In the genomic region with DNA sequence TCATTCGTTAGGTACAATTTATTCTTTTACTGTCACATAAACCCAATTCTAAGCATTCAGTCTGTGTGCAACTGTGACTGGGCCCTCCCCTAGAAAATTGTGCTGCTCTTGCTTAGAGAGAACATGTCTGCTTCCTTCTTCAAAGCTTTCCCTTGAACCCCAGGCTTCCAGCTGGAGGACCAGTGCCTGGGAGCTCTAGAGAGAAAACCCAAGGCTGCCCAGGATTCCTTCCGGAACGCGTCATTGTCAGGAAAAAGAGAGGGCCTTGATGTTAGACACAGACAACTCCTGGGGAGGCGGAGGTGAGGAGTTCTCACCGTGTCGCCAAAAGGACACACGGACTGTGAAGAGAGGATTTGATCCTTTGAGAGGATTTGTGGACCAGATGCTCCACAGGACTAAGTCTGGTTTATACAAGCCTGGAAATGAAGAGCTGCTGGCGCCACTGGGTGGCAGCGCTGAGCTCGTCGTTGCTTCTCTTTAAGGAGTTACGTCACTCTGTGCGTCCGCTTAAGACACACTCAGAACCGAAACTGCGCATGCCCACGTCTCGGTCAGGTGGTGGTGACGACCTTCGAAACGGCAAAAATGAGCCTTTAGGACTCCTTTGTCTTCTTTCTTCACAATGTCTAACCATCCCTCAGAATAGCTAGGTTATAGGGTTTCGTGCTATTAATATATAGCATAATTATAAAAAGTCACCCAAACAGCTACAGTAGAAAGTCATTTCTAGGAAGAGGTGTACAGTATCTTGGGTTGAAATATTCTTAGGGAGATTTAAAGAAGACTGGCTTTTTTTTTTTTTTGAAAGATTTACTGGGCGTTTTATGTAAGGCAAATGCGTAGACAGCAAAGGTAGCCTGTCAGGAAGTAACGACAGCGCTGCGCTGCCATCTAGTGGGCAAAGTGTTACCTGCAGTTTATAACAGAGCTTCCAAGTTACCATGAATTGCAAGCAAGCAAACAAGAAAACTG, we compare ENCODE assay signal across 8 mouse cellular contexts. TPM values are rescaled to one million over a fixed set of nuclear protein-coding genes. Genes with fewer than 3 reads are reported as not detected.
DNase-seq lines count a peak whose midpoint lies in the region; ATAC-seq and TF ChIP-seq lines count a peak whose summit lies in the region.

No protein-coding gene starts in this region.

- ATAC-seq in embryonic facial prominence, embryonic 14.5 days (ENCODE audit: low read depth), result peak; percentile 94
- ATAC-seq in limb, embryonic 13.5 days (ENCODE audit: low FRiP score, low read depth), result peak; percentile 88
- ATAC-seq in midbrain, embryonic 16.5 days, result peak; percentile 94

- intact Hi-C loops in heart, adult 2 months (cut with DNase I), result loop anchor here (5.0 kb wide), 1 partner anchor 745 kb away; no protein-coding TSS in a partner anchor

- WGBS in embryonic facial prominence, embryonic 14.5 days, result 8% methylated on average over 28 of the region's 28 CpGs
- 6% methylated on average over 28 of the region's 28 CpGs for WGBS in heart, adult 2 months
- 6% methylated on average over 28 of the region's 28 CpGs for WGBS in limb, embryonic 13.5 days
- 7% methylated on average over 28 of the region's 28 CpGs for WGBS in midbrain, embryonic 16.5 days

- H3K36me3 ChIP-seq in embryonic facial prominence, embryonic 14.5 days (ENCODE audit: control insufficient read depth, insufficient read depth, low read length), result no peaks in the 10 kb centered on the region
- no peaks in the 10 kb centered on the region for H3K36me3 ChIP-seq in heart, adult 2 months (ENCODE audit: control insufficient read depth, insufficient read depth, low read length)
- H3K36me3 ChIP-seq in limb, embryonic 13.5 days, result no peaks in the 10 kb centered on the region
- H3K36me3 ChIP-seq in midbrain, embryonic 16.5 days (ENCODE audit: control insufficient read depth, insufficient read depth, low read length), result no peaks in the 10 kb centered on the region

- H3K4me2 ChIP-seq in embryonic facial prominence, embryonic 14.5 days (ENCODE audit: low read depth, low read length), result peak overlapping the region; percentile 61
- H3K4me2 ChIP-seq in limb, embryonic 13.5 days (replicated peaks), result peak overlapping the region; percentile 50
- peak overlapping the region; percentile 40 for H3K4me2 ChIP-seq in midbrain, embryonic 16.5 days (ENCODE audit: low read length)

- peak; percentile 69 for TF ChIP-seq CTCF in heart, adult 2 months (IDR thresholded peaks at IDR 0.05)

- H3K4me1 ChIP-seq in embryonic facial prominence, embryonic 14.5 days (ENCODE audit: control insufficient read depth, insufficient read depth, low read length), result peaks cover 16% of the 10 kb centered on the region
- peaks cover 4% of the 10 kb centered on the region for H3K4me1 ChIP-seq in heart, adult 2 months (ENCODE audit: control insufficient read depth, insufficient read depth, low read length)
- H3K4me1 ChIP-seq in limb, embryonic 13.5 days, result peaks cover 28% of the 10 kb centered on the region
- peaks cover 10% of the 10 kb centered on the region for H3K4me1 ChIP-seq in midbrain, embryonic 16.5 days (ENCODE audit: control insufficient read depth, insufficient read depth, low read length)

- H3K79me2 ChIP-seq in heart, adult 2 months (replicated peaks; ENCODE audit: control insufficient read depth, insufficient read depth, low read length), result no peaks in the 10 kb centered on the region

- peak overlapping the region; percentile 61 for H3K9ac ChIP-seq in embryonic facial prominence, embryonic 14.5 days (ENCODE audit: low read depth, low read length)
- H3K9ac ChIP-seq in heart, adult 2 months (ENCODE audit: low read depth, low read length), result peak overlapping the region; percentile 55
- peak overlapping the region; percentile 46; the same call in 1 of the 2 replicates for H3K9ac ChIP-seq in limb, embryonic 13.5 days
- H3K9ac ChIP-seq in midbrain, embryonic 16.5 days (ENCODE audit: low read depth, low read length), result peak overlapping the region; percentile 55

- no peaks in the 10 kb centered on the region for H3K9me3 ChIP-seq in embryonic facial prominence, embryonic 14.5 days (ENCODE audit: control insufficient read depth, low read length)
- H3K9me3 ChIP-seq in limb, embryonic 13.5 days, result no peaks in the 10 kb centered on the region
- no peaks in the 10 kb centered on the region for H3K9me3 ChIP-seq in midbrain, embryonic 16.5 days (replicated peaks; ENCODE audit: control insufficient read depth, low read length, poor library complexity, severe bottlenecking)

- peak; percentile 86 for TF ChIP-seq POLR2A in heart, adult 2 months (IDR thresholded peaks at IDR 0.05; ENCODE audit: insufficient read depth, low read depth, low read length)

- peak overlapping the region; percentile 98 for H3K27ac ChIP-seq in embryonic facial prominence, embryonic 14.5 days (replicated peaks; ENCODE audit: low read depth, low read length)
- H3K27ac ChIP-seq in heart, adult 2 months, result peak overlapping the region; percentile 97
- peak overlapping the region; percentile 75 for H3K27ac ChIP-seq in limb, embryonic 13.5 days
- H3K27ac ChIP-seq in midbrain, embryonic 16.5 days (ENCODE audit: low read length), result peak overlapping the region; percentile 80

- peak overlapping the region; percentile 41 for H3K4me3 ChIP-seq in embryonic facial prominence, embryonic 14.5 days (ENCODE audit: low read depth, low read length)
- peak overlapping the region; percentile 62 for H3K4me3 ChIP-seq in heart, adult 2 months
- H3K4me3 ChIP-seq in limb, embryonic 13.5 days, result peak overlapping the region; percentile 31
- peak overlapping the region; percentile 24 for H3K4me3 ChIP-seq in midbrain, embryonic 16.5 days (ENCODE audit: low read depth, low read length)

- peak; percentile 98 for DNase-seq in 3T3-L1 (ENCODE audit: low read depth, low spot score)
- DNase-seq in adrenal gland, postnatal 4 days (ENCODE audit: low spot score in 2 of 2), result peak; percentile 63 to 79
- peak; percentile 99 for DNase-seq in embryonic facial prominence, embryonic 14.5 days (ENCODE audit: low spot score)
- DNase-seq in heart, adult 2 months, result peak; percentile 89 to 93
- peak; percentile 94 to 95 for DNase-seq in kidney, adult 8-10 months
- DNase-seq in spleen, postnatal 10 days (ENCODE audit: low spot score in 2 of 2), result peak; percentile 81 to 97

- TF ChIP-seq EP300 in heart, adult 2 months (IDR thresholded peaks at IDR 0.05; ENCODE audit: insufficient read depth, low read depth, low read length), result peak; percentile 85

- no peaks in the 10 kb centered on the region for H3K27me3 ChIP-seq in embryonic facial prominence, embryonic 14.5 days (replicated peaks; ENCODE audit: control insufficient read depth, insufficient read depth, low read length)
- H3K27me3 ChIP-seq in heart, adult 2 months (ENCODE audit: control insufficient read depth, insufficient read depth, low read length), result no peaks in the 10 kb centered on the region
- no peaks in the 10 kb centered on the region for H3K27me3 ChIP-seq in limb, embryonic 13.5 days
- no peaks in the 10 kb centered on the region for H3K27me3 ChIP-seq in midbrain, embryonic 16.5 days (ENCODE audit: control insufficient read depth, insufficient read depth, low read depth, low read length)

RNA-seq across cellular contexts. Expression of gene Ubash3b, which starts 45.9 kb away (rescaled TPM):
- total RNA-seq in adrenal gland, postnatal 4 days (2021), result 1 to 10 TPM; 6.5 to 6.7 TPM
- 10.5 and 12.1 TPM in 2 replicates for polyA plus RNA-seq in embryonic facial prominence, embryonic 14.5 days (2014; fragmentation: Nextera tagmentation; extraction: Ambion mirVana)
- total RNA-seq in heart, adult 2 months (2021), result 1 to 10 TPM; 1.5 TPM
- polyA plus RNA-seq in heart, adult 2 months (2012; rRNA removed), result 1.9 and 2.0 TPM in 2 replicates
- polyA plus RNA-seq in limb, embryonic 13.5 days (2015; fragmentation: Nextera tagmentation; extraction: Ambion mirVana), result 6.2 and 7.3 TPM in 2 replicates
- 23.2 and 24.2 TPM in 2 replicates for polyA plus RNA-seq in midbrain, embryonic 16.5 days (2015; fragmentation: Nextera tagmentation; extraction: Ambion mirVana)

Comparison
In these comparisons a context has a peak if more than half of its experiments do, and no peak if none do; other contexts are left out.
1. Peak in every context shown above with its lines: DNase-seq, ATAC-seq, H3K4me3 ChIP-seq and H3K27ac ChIP-seq.